Mouse (Mus musculus): ENCODE data around the gene Gm20509. TPM values are rescaled to one million over a fixed set of nuclear protein-coding genes. Genes with fewer than 3 reads are reported as not detected.
"Not testable (repeated sequence)": the region's sequence is repeated elsewhere in the genome, so short reads cannot be mapped to it uniquely, and the experiment has no call there.

Gm20509 gene
- polyA plus RNA-seq, 1 experiment: not detected

DNA sequence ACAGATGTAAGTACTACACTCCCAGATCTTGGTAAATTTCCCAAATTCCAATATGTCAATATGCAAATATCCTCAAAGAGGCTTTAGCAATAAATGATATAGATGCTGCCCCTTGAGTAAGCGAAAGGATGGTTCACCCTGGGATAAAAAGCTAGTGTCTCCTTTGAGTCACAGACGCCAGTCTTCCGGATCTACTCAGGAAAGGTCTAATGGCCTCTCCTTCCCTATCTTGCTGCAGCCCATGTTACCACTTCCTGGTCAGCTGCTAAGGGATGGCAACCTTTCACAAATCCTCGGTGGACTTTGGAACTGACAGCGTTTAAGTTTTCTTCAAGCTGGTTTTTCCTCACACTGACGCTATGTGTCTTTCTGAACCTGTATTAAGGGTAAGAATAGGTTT, 33.6 kb upstream of the Gm20509 start:
- H3K27me3 ChIP-seq (ENCODE audit: control insufficient read depth, insufficient read depth, low read length, poor library complexity, severe bottlenecking): no peaks in the 10 kb centered on the region
- no peak overlapping the region for H3K4me3 ChIP-seq (ENCODE audit: low read depth, low read length)
- no peaks in the 10 kb centered on the region for H3K36me3 ChIP-seq (ENCODE audit: control insufficient read depth, insufficient read depth, low read length, poor library complexity, severe bottlenecking)
- no peaks in the 10 kb centered on the region for H3K9me3 ChIP-seq (replicated peaks; ENCODE audit: control insufficient read depth, insufficient read depth, low read length, poor library complexity, severe bottlenecking)
- H3K9ac ChIP-seq (ENCODE audit: low read depth, poor library complexity, severe bottlenecking): no peak overlapping the region
- 0 out of 2 replicates have a peak overlapping the region, but pooled peaks have one; percentile 17 for H3K27ac ChIP-seq (ENCODE audit: insufficient read depth, low read length)
- H3K4me1 ChIP-seq (ENCODE audit: control insufficient read depth, insufficient read depth, low read length): peaks cover 14% of the 10 kb centered on the region
- TF ChIP-seq POLR2A (IDR thresholded peaks at IDR 0.05; ENCODE audit: insufficient read depth, low read length) (no peak), CTCF (IDR thresholded peaks at IDR 0.05; ENCODE audit: low read depth, low read length) (no peak), EP300 (IDR thresholded peaks at IDR 0.05; ENCODE audit: insufficient read depth, low read depth, low read length) (no peak)

DNA sequence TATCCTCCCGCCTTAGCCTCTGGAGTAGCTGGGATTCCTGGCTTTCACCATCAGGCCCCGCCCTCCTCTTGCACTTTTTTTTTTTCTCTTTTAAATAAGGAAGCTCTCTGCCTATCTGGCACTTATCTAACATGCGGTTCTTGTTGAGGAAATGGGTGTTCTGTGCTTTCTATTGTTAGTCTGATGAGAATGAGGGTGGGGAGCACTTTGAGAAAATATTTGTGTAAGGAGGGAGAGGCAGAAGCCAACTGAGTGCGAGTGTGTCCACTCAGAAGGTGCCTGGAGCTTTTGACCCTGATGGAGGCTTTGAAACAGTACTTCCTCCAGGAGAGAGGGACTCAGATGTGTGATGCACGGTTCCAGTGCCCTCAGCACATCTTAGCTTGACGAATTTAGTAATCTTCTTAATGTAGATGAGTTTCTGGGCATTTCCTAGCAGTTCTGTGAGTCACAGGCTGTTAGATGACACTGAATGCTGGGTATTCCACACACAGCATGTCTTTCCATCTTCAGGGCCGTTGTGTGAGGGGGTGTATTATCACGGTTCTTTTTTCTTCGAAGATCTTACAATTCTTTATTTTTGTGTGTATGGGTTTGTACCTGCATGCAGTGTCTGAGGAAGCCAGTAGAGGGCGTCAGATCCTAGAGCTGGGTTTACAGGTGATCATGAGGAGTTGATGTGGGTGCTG, 31.2 kb upstream of the Gm20509 start:
- TF ChIP-seq CTCF (IDR thresholded peaks at IDR 0.05; ENCODE audit: low read depth, low read length): peak; percentile 29
- TF ChIP-seq EP300 (IDR thresholded peaks at IDR 0.05; ENCODE audit: insufficient read depth, low read depth, low read length): peak; percentile 69; the same call in 1 of the 2 replicates
- TF ChIP-seq POLR2A (IDR thresholded peaks at IDR 0.05; ENCODE audit: insufficient read depth, low read length): no peak
- H3K9ac ChIP-seq (ENCODE audit: low read depth, poor library complexity, severe bottlenecking): 0 out of 2 replicates have a peak overlapping the region, but pooled peaks have one; percentile 24
- H3K27me3 ChIP-seq (ENCODE audit: control insufficient read depth, insufficient read depth, low read length, poor library complexity, severe bottlenecking): no peaks in the 10 kb centered on the region
- no peaks in the 10 kb centered on the region for H3K9me3 ChIP-seq (replicated peaks; ENCODE audit: control insufficient read depth, insufficient read depth, low read length, poor library complexity, severe bottlenecking)
- peaks cover 17% of the 10 kb centered on the region for H3K4me1 ChIP-seq (ENCODE audit: control insufficient read depth, insufficient read depth, low read length)
- H3K36me3 ChIP-seq (ENCODE audit: control insufficient read depth, insufficient read depth, low read length, poor library complexity, severe bottlenecking): no peaks in the 10 kb centered on the region
- no peak overlapping the region for H3K4me3 ChIP-seq (ENCODE audit: low read depth, low read length)
- peak overlapping the region; percentile 99 for H3K27ac ChIP-seq (ENCODE audit: insufficient read depth, low read length)

DNA sequence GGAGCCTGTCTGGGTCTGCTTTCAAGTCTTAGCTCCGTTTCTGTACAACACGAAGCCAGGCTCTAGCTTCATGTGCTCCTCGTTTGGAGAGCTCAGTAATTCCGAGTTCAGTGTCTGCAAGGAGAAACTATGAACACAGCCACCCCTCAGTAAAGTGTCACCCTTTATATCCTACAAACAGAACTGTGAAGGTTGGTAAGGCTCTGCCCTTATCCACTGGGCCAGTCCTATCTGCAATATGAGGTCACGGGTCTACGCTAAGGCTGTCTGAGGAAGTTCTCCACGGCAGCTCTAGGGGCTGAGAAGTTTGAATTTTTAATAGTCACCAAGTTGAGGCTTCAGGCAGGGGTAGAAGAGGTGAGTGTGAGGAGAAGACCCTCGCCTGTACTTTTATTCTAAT, 29.8 kb upstream of the Gm20509 start:
- peaks cover 17% of the 10 kb centered on the region for H3K4me1 ChIP-seq (ENCODE audit: control insufficient read depth, insufficient read depth, low read length)
- H3K27me3 ChIP-seq (ENCODE audit: control insufficient read depth, insufficient read depth, low read length, poor library complexity, severe bottlenecking): no peaks in the 10 kb centered on the region
- H3K9me3 ChIP-seq (replicated peaks; ENCODE audit: control insufficient read depth, insufficient read depth, low read length, poor library complexity, severe bottlenecking): no peaks in the 10 kb centered on the region
- H3K27ac ChIP-seq (ENCODE audit: insufficient read depth, low read length): no peak overlapping the region
- TF ChIP-seq POLR2A (IDR thresholded peaks at IDR 0.05; ENCODE audit: insufficient read depth, low read length) (no peak), EP300 (IDR thresholded peaks at IDR 0.05; ENCODE audit: insufficient read depth, low read depth, low read length) (no peak), CTCF (IDR thresholded peaks at IDR 0.05; ENCODE audit: low read depth, low read length) (no peak)
- H3K9ac ChIP-seq (ENCODE audit: low read depth, poor library complexity, severe bottlenecking): no peak overlapping the region
- no peaks in the 10 kb centered on the region for H3K36me3 ChIP-seq (ENCODE audit: control insufficient read depth, insufficient read depth, low read length, poor library complexity, severe bottlenecking)
- no peak overlapping the region for H3K4me3 ChIP-seq (ENCODE audit: low read depth, low read length)

DNA sequence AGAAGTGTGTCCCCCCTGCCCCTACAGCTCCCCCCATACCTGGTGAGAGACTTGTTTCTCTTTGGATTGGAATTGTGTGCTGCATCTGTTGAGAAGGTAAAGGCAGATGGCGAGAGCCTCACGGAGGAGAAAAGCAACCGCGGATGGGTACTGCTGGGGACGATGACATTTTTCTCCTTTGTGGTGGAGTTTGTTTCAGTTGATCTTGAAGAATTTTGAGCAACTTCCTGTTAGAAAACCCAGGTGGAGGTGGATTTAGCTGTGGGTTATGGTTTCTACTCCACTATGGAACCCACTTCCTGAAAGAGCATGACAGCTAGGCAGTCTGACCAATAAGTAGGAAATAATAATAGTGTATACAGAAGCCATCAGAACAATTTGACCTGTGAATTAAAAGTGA, 29.1 kb upstream of the Gm20509 start:
- H3K36me3 ChIP-seq (ENCODE audit: control insufficient read depth, insufficient read depth, low read length, poor library complexity, severe bottlenecking): no peaks in the 10 kb centered on the region
- no peak overlapping the region for H3K4me3 ChIP-seq (ENCODE audit: low read depth, low read length)
- no peak overlapping the region for H3K9ac ChIP-seq (ENCODE audit: low read depth, poor library complexity, severe bottlenecking)
- H3K9me3 ChIP-seq (replicated peaks; ENCODE audit: control insufficient read depth, insufficient read depth, low read length, poor library complexity, severe bottlenecking): no peaks in the 10 kb centered on the region
- TF ChIP-seq EP300 (IDR thresholded peaks at IDR 0.05; ENCODE audit: insufficient read depth, low read depth, low read length) (no peak), CTCF (IDR thresholded peaks at IDR 0.05; ENCODE audit: low read depth, low read length) (no peak), POLR2A (IDR thresholded peaks at IDR 0.05; ENCODE audit: insufficient read depth, low read length) (no peak)
- no peak overlapping the region for H3K27ac ChIP-seq (ENCODE audit: insufficient read depth, low read length)
- no peaks in the 10 kb centered on the region for H3K27me3 ChIP-seq (ENCODE audit: control insufficient read depth, insufficient read depth, low read length, poor library complexity, severe bottlenecking)
- peaks cover 12% of the 10 kb centered on the region for H3K4me1 ChIP-seq (ENCODE audit: control insufficient read depth, insufficient read depth, low read length)

DNA sequence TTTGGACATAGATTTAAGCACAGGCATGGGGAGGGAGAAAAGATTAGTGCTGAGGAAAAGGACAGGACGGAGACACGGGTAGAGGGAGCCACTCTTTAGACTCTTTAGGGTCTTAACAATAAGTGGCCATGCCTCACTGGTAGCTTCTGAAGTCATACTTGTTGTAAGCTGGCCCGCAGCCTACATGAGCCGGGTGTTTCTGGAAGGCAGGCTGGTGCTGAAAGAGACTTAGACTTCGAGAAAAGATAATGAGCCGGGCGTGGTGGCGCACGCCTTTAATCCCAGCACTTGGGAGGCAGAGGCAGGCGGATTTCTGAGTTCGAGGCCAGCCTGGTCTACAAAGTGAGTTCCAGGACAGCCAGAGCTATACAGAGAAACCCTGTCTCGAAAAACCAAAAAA, 22.9 kb upstream of the Gm20509 start:
- not testable (repeated sequence) for H3K36me3 ChIP-seq (ENCODE audit: control insufficient read depth, insufficient read depth, low read length, poor library complexity, severe bottlenecking); H3K27me3 ChIP-seq (ENCODE audit: control insufficient read depth, insufficient read depth, low read length, poor library complexity, severe bottlenecking); H3K9me3 ChIP-seq (replicated peaks; ENCODE audit: control insufficient read depth, insufficient read depth, low read length, poor library complexity, severe bottlenecking); H3K4me3 ChIP-seq (ENCODE audit: low read depth, low read length); H3K4me1 ChIP-seq (ENCODE audit: control insufficient read depth, insufficient read depth, low read length)
- H3K27ac ChIP-seq (ENCODE audit: insufficient read depth, low read length): peak overlapping the region; percentile 87
- H3K9ac ChIP-seq (ENCODE audit: low read depth, poor library complexity, severe bottlenecking): peak overlapping the region; percentile 5

DNA sequence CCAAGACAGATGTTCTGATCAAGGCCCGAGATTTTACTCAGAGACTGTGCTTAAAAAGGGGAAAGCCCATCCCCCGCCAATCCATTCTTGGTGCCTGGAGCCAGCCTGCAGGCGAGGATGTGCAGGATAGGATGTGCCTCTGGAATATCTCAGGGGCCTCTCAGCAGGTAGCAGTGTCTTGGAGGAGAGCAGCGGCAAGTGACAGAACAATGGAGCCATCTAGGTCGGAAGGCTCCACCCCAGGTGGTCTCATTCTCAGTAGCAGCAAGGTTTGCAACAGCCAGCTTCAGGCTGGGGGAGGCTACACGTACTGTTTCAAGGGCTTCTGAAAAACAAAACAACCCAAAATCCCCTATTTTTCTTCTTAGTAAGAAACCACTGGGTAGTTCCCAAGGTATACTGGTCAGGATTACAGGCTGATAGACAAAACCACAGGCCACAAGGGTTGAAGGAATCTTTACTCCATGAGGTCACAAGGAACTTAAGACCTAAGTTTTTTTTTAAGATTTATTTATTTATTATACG, 22.4 kb upstream of the Gm20509 start:
- Histone ChIP-seq H3K4me1 (ENCODE audit: control insufficient read depth, insufficient read depth, low read length) (peaks cover 5% of the 10 kb centered on the region), H3K36me3 (ENCODE audit: control insufficient read depth, insufficient read depth, low read length, poor library complexity, severe bottlenecking) (no peaks in the 10 kb centered on the region), H3K27ac (ENCODE audit: insufficient read depth, low read length) (no peak overlapping the region; the same call in 1 of the 2 replicates), H3K4me3 (ENCODE audit: low read depth, low read length) (no peak overlapping the region), H3K9ac (ENCODE audit: low read depth, poor library complexity, severe bottlenecking) (no peak overlapping the region), H3K9me3 (replicated peaks; ENCODE audit: control insufficient read depth, insufficient read depth, low read length, poor library complexity, severe bottlenecking) (no peaks in the 10 kb centered on the region), H3K27me3 (ENCODE audit: control insufficient read depth, insufficient read depth, low read length, poor library complexity, severe bottlenecking) (no peaks in the 10 kb centered on the region)
- TF ChIP-seq EP300 (IDR thresholded peaks at IDR 0.05; ENCODE audit: insufficient read depth, low read depth, low read length) (peak; percentile 95), POLR2A (IDR thresholded peaks at IDR 0.05; ENCODE audit: insufficient read depth, low read length) (no peak)

Data from ES-Bruce4 (cell line).